ENCODE assay signal across 9 mouse cellular contexts in genomic region chr12:54830574-54830973, GRCm38 (mm10). TPM values are rescaled to one million over a fixed set of nuclear protein-coding genes. Genes with fewer than 3 reads are reported as not detected.
DNase-seq lines count a peak whose midpoint lies in the region; ATAC-seq and TF ChIP-seq lines count a peak whose summit lies in the region.
"Had no signal": no experiment of that assay in that cellular context is flagged by ENCODE, and none has a peak within 500 bp of the region (broad histone marks: within the 10 kb centered on the region; RNA-seq: fewer than 3 reads in every experiment).

No protein-coding gene starts in this region.

- no peak overlapping the region for H3K4me3 ChIP-seq in ES-E14 (ENCODE audit: insufficient read depth in 1 of 2, low read depth in 1 of 2, low read length in 2 of 2, poor library complexity in 1 of 2, severe bottlenecking in 1 of 2)
- H3K4me3 ChIP-seq in forebrain, embryonic 14.5 days (ENCODE audit: low read depth, low read length) = no peak overlapping the region
- no peak overlapping the region for H3K4me3 ChIP-seq in lung, postnatal 0 days (ENCODE audit: low read depth, low read length)

- in situ Hi-C loops in ES-E14 (cut with MboI; ENCODE audit: low sequenced_read_pairs in 2 of 2, unreplicated experiment in 2 of 2) = no loop called here

- H3K36me3 ChIP-seq in ES-E14 (ENCODE audit: control insufficient read depth, insufficient read depth, low read length, poor library complexity, severe bottlenecking) = no peaks in the 10 kb centered on the region
- no peaks in the 10 kb centered on the region for H3K36me3 ChIP-seq in forebrain, embryonic 14.5 days (ENCODE audit: control insufficient read depth, insufficient read depth, low read length)
- H3K36me3 ChIP-seq in lung, postnatal 0 days (ENCODE audit: insufficient read depth, low read length) = no peaks in the 10 kb centered on the region

- no peaks in the 10 kb centered on the region for H3K9me3 ChIP-seq in ES-E14 (ENCODE audit: control insufficient read depth, insufficient read depth, low read depth, low read length)
- no peaks in the 10 kb centered on the region for H3K9me3 ChIP-seq in forebrain, embryonic 14.5 days (replicated peaks; ENCODE audit: control insufficient read depth, low read length)
- no peaks in the 10 kb centered on the region for H3K9me3 ChIP-seq in lung, postnatal 0 days (ENCODE audit: low read length)

- peaks cover 5 to 11% of the 10 kb centered on the region in 2 experiments for H3K4me1 ChIP-seq in ES-E14 (ENCODE audit: control insufficient read depth in 2 of 2, insufficient read depth in 2 of 2, low read length in 2 of 2, poor library complexity in 1 of 2)
- 0 out of 2 replicates have a peak, but pooled peaks cover 4% of the 10 kb centered on the region for H3K4me1 ChIP-seq in forebrain, embryonic 14.5 days (ENCODE audit: control insufficient read depth, insufficient read depth, low read length)
- peaks cover 2% of the 10 kb centered on the region; the same call in 1 of the 2 replicates for H3K4me1 ChIP-seq in lung, postnatal 0 days (ENCODE audit: insufficient read depth, low read depth, low read length)

- no peak overlapping the region for H3K4me2 ChIP-seq in forebrain, embryonic 14.5 days (ENCODE audit: low read length)
- H3K4me2 ChIP-seq in lung, postnatal 0 days (replicated peaks; ENCODE audit: low read depth, low read length) = no peak overlapping the region

- ATAC-seq in cerebellum, adult (ENCODE audit: insufficient number of reproducible peaks, low FRiP score, low TSS enrichment) = peak; percentile 93
- ATAC-seq in forebrain, embryonic 14.5 days = peak; percentile 86
- ATAC-seq in hematopoietic stem cell, adult 5-6 weeks (replicated peaks in 1 of 2; ENCODE audit: insufficient read depth in 1 of 2, low FRiP score in 2 of 2, low TSS enrichment in 1 of 2, low read depth in 1 of 2, poor library complexity in 2 of 2, severe bottlenecking in 2 of 2) = peak; percentile 78 to 83
- peak; percentile 60 for ATAC-seq in lung, postnatal 0 days

- DNase-seq in ES-E14 (ENCODE audit: low read depth, low spot score) = peak; percentile 63
- peak; percentile 89 for DNase-seq in forebrain, embryonic 14.5 days (ENCODE audit: low spot score)
- DNase-seq in layer of hippocampus, adult 9-10 months (ENCODE audit: low spot score) = peak; percentile 63
- peak; percentile 90 for DNase-seq in lung, postnatal 0 days (ENCODE audit: low spot score)
- peak; percentile 78 for DNase-seq in ovary, postnatal 36 days (ENCODE audit: low spot score)
- DNase-seq in thymus, postnatal 25 days = peak; percentile 82

- H3K27me3 ChIP-seq in forebrain, embryonic 14.5 days (replicated peaks; ENCODE audit: control insufficient read depth, insufficient read depth, low read length) = no peaks in the 10 kb centered on the region
- H3K27me3 ChIP-seq in lung, postnatal 0 days (replicated peaks; ENCODE audit: insufficient read depth, low read length) = no peaks in the 10 kb centered on the region

- no peak for TF ChIP-seq EP300 in lung, postnatal 0 days (IDR thresholded peaks at IDR 0.05)

- no peak overlapping the region for H3K27ac ChIP-seq in ES-E14 (ENCODE audit: insufficient read depth, low read depth, low read length, poor library complexity, severe bottlenecking)
- H3K27ac ChIP-seq in forebrain, embryonic 14.5 days (ENCODE audit: low read depth, low read length) = no peak overlapping the region
- H3K27ac ChIP-seq in lung, postnatal 0 days (ENCODE audit: low read length) = no peak overlapping the region
- H3K27ac ChIP-seq: macrophage had no signal

- peak; percentile 95 for TF ChIP-seq CTCF in lung, postnatal 0 days (IDR thresholded peaks at IDR 0.05)

- 16% methylated on average over 6 of the region's 6 CpGs for WGBS in forebrain, embryonic 14.5 days
- WGBS in lung, postnatal 0 days = 15% methylated on average over 6 of the region's 6 CpGs

- no peak overlapping the region for H3K9ac ChIP-seq in ES-E14 (ENCODE audit: insufficient read depth, low read depth, low read length, poor library complexity, severe bottlenecking)
- H3K9ac ChIP-seq in forebrain, embryonic 14.5 days (ENCODE audit: low read length) = no peak overlapping the region
- no peak overlapping the region for H3K9ac ChIP-seq in lung, postnatal 0 days (replicated peaks; ENCODE audit: low read depth)

TF ChIP-seq in ES-E14, 5 proteins besides CTCF, POLR2A, EP300 and RAD21:
- peak; percentile 83 for TF ChIP-seq ZC3H11A (IDR thresholded peaks at IDR 0.05; ENCODE audit: borderline replicate concordance, low read depth, low read length)
- TF ChIP-seq HCFC1 (IDR thresholded peaks at IDR 0.05; ENCODE audit: borderline replicate concordance, insufficient read depth, low read length) = no peak
- no peak for TF ChIP-seq CHD2 (IDR thresholded peaks at IDR 0.05; ENCODE audit: low read depth, low read length)

RNA-seq across cellular contexts. Expression of gene Cfl2, which starts 32.1 kb away (rescaled TPM):
- total RNA-seq in ES-E14 (2012; rRNA removed) = 32.6 and 50.9 TPM in 2 replicates
- 375 and 380 TPM in 2 replicates for polyA plus RNA-seq in forebrain, embryonic 14.5 days (2014; fragmentation: Nextera tagmentation; extraction: Ambion mirVana)
- total RNA-seq in hematopoietic stem cell, adult 5-6 weeks (2017) = 26.1 and 51.2 TPM in 2 replicates
- 122 and 129 TPM in 2 replicates for polyA plus RNA-seq in lung, postnatal 0 days (2015; fragmentation: Nextera tagmentation; extraction: Ambion mirVana)

RNA-seq across cellular contexts. Expression of gene Snx6, which starts 35.1 kb away (rescaled TPM):
- 36.0 and 53.2 TPM in 2 replicates for total RNA-seq in ES-E14 (2012; rRNA removed)
- 187 and 194 TPM in 2 replicates for polyA plus RNA-seq in forebrain, embryonic 14.5 days (2014; fragmentation: Nextera tagmentation; extraction: Ambion mirVana)
- total RNA-seq in hematopoietic stem cell, adult 5-6 weeks (2017) = 108 and 111 TPM in 2 replicates
- polyA plus RNA-seq in lung, postnatal 0 days (2015; fragmentation: Nextera tagmentation; extraction: Ambion mirVana) = 115 and 139 TPM in 2 replicates
